10 mouse cellular contexts compared by ENCODE assay signal in the genomic region with DNA sequence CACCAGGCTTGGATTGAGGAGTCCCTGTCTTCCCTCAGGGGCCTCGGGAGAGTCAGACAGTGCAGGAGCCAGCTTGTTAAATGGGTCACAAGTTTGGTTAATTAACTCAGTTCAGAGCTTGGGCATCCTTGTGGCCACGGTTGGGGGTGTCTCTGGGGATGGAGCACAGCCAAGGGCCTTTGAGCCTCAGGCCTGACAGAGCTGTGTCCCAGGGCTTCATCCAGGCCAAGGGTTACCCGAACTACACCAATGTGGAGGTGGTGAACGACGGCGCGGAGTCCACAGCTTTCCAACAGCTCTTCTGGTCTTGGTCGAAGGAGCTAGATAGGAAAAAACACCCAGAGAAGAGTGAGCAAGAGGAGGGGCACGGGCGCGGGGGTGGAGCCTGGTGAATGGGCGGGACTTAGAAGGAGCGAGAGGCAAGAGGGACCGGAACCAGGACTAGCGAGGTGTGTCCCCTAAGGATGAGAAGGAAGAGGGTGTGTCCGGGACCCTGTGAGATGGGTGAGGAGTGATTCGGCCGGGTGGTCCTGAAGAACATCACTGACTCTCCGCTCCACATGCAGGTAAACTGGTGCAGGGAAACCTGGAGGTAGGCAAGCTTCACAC. TPM values are rescaled to one million over a fixed set of nuclear protein-coding genes. Genes with fewer than 3 reads are reported as not detected.
A peak's percentile ranks its signal among the peaks of the same experiment; 100 is the strongest.
DNase-seq lines count a peak whose midpoint lies in the region; ATAC-seq and TF ChIP-seq lines count a peak whose summit lies in the region.
"Had no signal": no experiment of that assay in that cellular context is flagged by ENCODE, and none has a peak within 500 bp of the region (broad histone marks: within the 10 kb centered on the region; RNA-seq: fewer than 3 reads in every experiment).

No protein-coding gene starts in this region.

- WGBS in heart, embryonic 13.5 days: 28% methylated on average over 19 of the region's 19 CpGs
- 31% methylated on average over 19 of the region's 19 CpGs for WGBS in kidney, postnatal 0 days
- 31% methylated on average over 19 of the region's 19 CpGs for WGBS in cerebellum, adult 2 months

- DNase-seq in heart, adult 8-10 months (ENCODE audit: low spot score): no peak
- peak; percentile 92 for DNase-seq in Muller cell, postnatal 12 days (ENCODE audit: inconsistent ontology term)
- peak; percentile 57 for DNase-seq in kidney, postnatal 0 days (ENCODE audit: low spot score)
- peak; percentile 28 for DNase-seq in lung, postnatal 14 days
- DNase-seq in cerebellum, adult 2 months: no peak
- no peak for DNase-seq in adrenal gland, adult 18-20 months (ENCODE audit: low spot score in 2 of 2)
- DNase-seq in adrenal gland, postnatal 10 days: no peak
- DNase-seq: gastrocnemius, postnatal 14 days had no signal

- peak overlapping the region; percentile 40 for H3K4me2 ChIP-seq in heart, embryonic 13.5 days
- 0 out of 2 replicates have a peak overlapping the region, but pooled peaks have one; percentile 15 for H3K4me2 ChIP-seq in kidney, postnatal 0 days (ENCODE audit: low read length)

- TF ChIP-seq POLR2A in cerebellum, adult 2 months (IDR thresholded peaks at IDR 0.05; ENCODE audit: borderline replicate concordance, insufficient read depth, low read length): no peak

- no peak overlapping the region for H3K27ac ChIP-seq in heart, embryonic 13.5 days (replicated peaks)
- H3K27ac ChIP-seq in kidney, postnatal 0 days: no peak overlapping the region
- H3K27ac ChIP-seq in cerebellum, adult 2 months (ENCODE audit: insufficient read depth, low read length): no peak overlapping the region

- no peak overlapping the region for H3K4me3 ChIP-seq in heart, embryonic 13.5 days
- no peak overlapping the region for H3K4me3 ChIP-seq in kidney, postnatal 0 days (replicated peaks; ENCODE audit: low read depth, low read length)
- no peak overlapping the region for H3K4me3 ChIP-seq in cerebellum, adult 2 months (replicated peaks; ENCODE audit: insufficient read depth, low read depth, low read length)

- no peak for ATAC-seq in heart, embryonic 13.5 days (ENCODE audit: extremely low read depth, insufficient number of reproducible peaks, low FRiP score, low TSS enrichment)
- peak; percentile 67 for ATAC-seq in kidney, postnatal 0 days (replicated peaks; ENCODE audit: low FRiP score, low read depth)

- H3K36me3 ChIP-seq in heart, embryonic 13.5 days: no peaks in the 10 kb centered on the region
- H3K36me3 ChIP-seq in kidney, postnatal 0 days (ENCODE audit: insufficient read depth, low read length): no peaks in the 10 kb centered on the region
- H3K36me3 ChIP-seq: G1E had no signal

- H3K27me3 ChIP-seq in heart, embryonic 13.5 days (replicated peaks): peaks cover 21% of the 10 kb centered on the region
- H3K27me3 ChIP-seq in kidney, postnatal 0 days (ENCODE audit: insufficient read depth, low read length): no peaks in the 10 kb centered on the region
- no peaks in the 10 kb centered on the region for H3K27me3 ChIP-seq in cerebellum, adult 2 months (ENCODE audit: control insufficient read depth, insufficient read depth, low read length)

- no peaks in the 10 kb centered on the region for H3K9me3 ChIP-seq in heart, embryonic 13.5 days
- no peaks in the 10 kb centered on the region for H3K9me3 ChIP-seq in kidney, postnatal 0 days (replicated peaks; ENCODE audit: low read length)

- no peak for TF ChIP-seq CTCF in kidney, postnatal 0 days (IDR thresholded peaks at IDR 0.05; ENCODE audit: low read depth)
- TF ChIP-seq CTCF in cerebellum, adult 2 months (IDR thresholded peaks at IDR 0.05; ENCODE audit: borderline replicate concordance, insufficient read depth, low read depth, low read length): no peak

- H3K4me1 ChIP-seq in heart, embryonic 13.5 days: peaks cover 20% of the 10 kb centered on the region
- no peaks in the 10 kb centered on the region for H3K4me1 ChIP-seq in kidney, postnatal 0 days (replicated peaks; ENCODE audit: insufficient read depth, low read length)
- no peaks in the 10 kb centered on the region for H3K4me1 ChIP-seq in cerebellum, adult 2 months (ENCODE audit: control insufficient read depth, insufficient read depth, low read length)

- no peak overlapping the region for H3K9ac ChIP-seq in heart, embryonic 13.5 days
- H3K9ac ChIP-seq in kidney, postnatal 0 days (ENCODE audit: low read depth, low read length): no peak overlapping the region

RNA-seq across cellular contexts. Expression of a gene that starts 10.6 kb away (rescaled TPM):
- polyA plus RNA-seq in heart, embryonic 13.5 days (2015; fragmentation: Nextera tagmentation; extraction: Ambion mirVana): 10.6 and 11.5 TPM in 2 replicates
- total RNA-seq in heart, adult 8-10 months (2022): under 1 TPM in 3 of 4 experiments, not detected in 1; 0.26 to 0.73 (median 0.50) TPM
- 38.8 and 41.8 TPM in 2 replicates for polyA plus RNA-seq in kidney, postnatal 0 days (2015; fragmentation: Nextera tagmentation; extraction: Ambion mirVana)
- polyA plus RNA-seq in cerebellum, adult 2 months (2012; rRNA removed): 0.47 and 0.57 TPM in 2 replicates
- 1 to 10 TPM; 1.6 to 1.7 TPM for total RNA-seq in adrenal gland, adult 18-20 months (2021)
- total RNA-seq in adrenal gland, postnatal 10 days (2021): 1 to 10 TPM; 4.8 to 5.1 TPM
- total RNA-seq: G1E had no signal
- polyA plus RNA-seq: G1E had no signal

RNA-seq across cellular contexts. Expression of a gene that starts 30.2 kb away (rescaled TPM):
- 15.8 and 16.5 TPM in 2 replicates for polyA plus RNA-seq in heart, embryonic 13.5 days (2015; fragmentation: Nextera tagmentation; extraction: Ambion mirVana)
- total RNA-seq in heart, adult 8-10 months (2022): 10 to 100 TPM; 15.3 to 20.1 (median 17.5) TPM
- 17.3 and 17.8 TPM in 2 replicates for polyA plus RNA-seq in kidney, postnatal 0 days (2015; fragmentation: Nextera tagmentation; extraction: Ambion mirVana)
- polyA plus RNA-seq in cerebellum, adult 2 months (2012; rRNA removed): 14.7 and 16.3 TPM in 2 replicates
- total RNA-seq in adrenal gland, adult 18-20 months (2021): 10 to 100 TPM in 1 of 2 experiments, 1 to 10 TPM in 1; 7.0 to 10.9 TPM
- total RNA-seq in adrenal gland, postnatal 10 days (2021): 10 to 100 TPM; 11.2 to 15.6 TPM
- total RNA-seq: G1E had no signal
- polyA plus RNA-seq: G1E had no signal

RNA-seq across cellular contexts. Expression of a gene that starts 39.1 kb away (rescaled TPM):
- 0.21 and 0.29 TPM in 2 replicates for polyA plus RNA-seq in heart, embryonic 13.5 days (2015; fragmentation: Nextera tagmentation; extraction: Ambion mirVana)
- total RNA-seq in heart, adult 8-10 months (2022): under 1 TPM in 2 of 4 experiments, not detected in 2; 0.09 to 0.14 TPM
- 6.4 and 6.6 TPM in 2 replicates for polyA plus RNA-seq in kidney, postnatal 0 days (2015; fragmentation: Nextera tagmentation; extraction: Ambion mirVana)
- 1.2 and 2.1 TPM in 2 replicates for polyA plus RNA-seq in cerebellum, adult 2 months (2012; rRNA removed)
- 1 to 10 TPM; 1.6 to 3.3 TPM for total RNA-seq in adrenal gland, adult 18-20 months (2021)
- total RNA-seq in adrenal gland, postnatal 10 days (2021): 1 to 10 TPM in 1 of 2 experiments, under 1 TPM in 1; 0.84 to 1.6 TPM
- total RNA-seq: G1E had no signal
- polyA plus RNA-seq: G1E had no signal

Comparison
In these comparisons a context has a peak if more than half of its experiments do, and no peak if none do; other contexts are left out.
1. DNase-seq: peak in Muller cell, postnatal 12 days (single experiment), kidney, postnatal 0 days (single experiment) and lung, postnatal 14 days (single experiment); none in heart, adult 8-10 months (single experiment), cerebellum, adult 2 months (0 of 2), adrenal gland, adult 18-20 months (0 of 2) and adrenal gland, postnatal 10 days (single experiment).